In the genomic region with DNA sequence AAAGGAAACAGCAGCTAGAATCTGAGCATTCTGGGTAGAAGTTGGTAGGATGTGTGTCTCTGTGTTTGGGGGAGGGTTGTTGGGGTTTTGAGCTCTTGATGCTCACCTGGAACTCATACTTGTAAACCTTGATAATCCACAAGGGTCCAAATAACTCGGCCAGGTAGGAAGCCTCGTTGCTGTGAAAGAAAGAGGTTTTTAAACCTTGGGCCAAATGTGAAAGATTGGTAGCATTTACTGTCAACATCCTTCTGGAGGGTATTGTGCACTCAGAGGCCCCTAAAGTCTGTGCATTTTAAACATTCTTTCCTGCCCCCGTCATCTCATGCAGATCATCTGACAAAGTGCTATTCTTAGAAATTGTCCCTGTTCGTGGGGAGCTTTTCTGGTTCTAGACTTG, we compare ENCODE assay signal across 8 mouse cellular contexts. TPM values are rescaled to one million over a fixed set of nuclear protein-coding genes. Genes with fewer than 3 reads are reported as not detected.
DNase-seq lines count a peak whose midpoint lies in the region; ATAC-seq lines count a peak whose summit lies in the region.

A gene (plus strand): TSS at position 301 of the 400 bp plus-strand sequence.

- H3K9me3 ChIP-seq in hindbrain, embryonic 16.5 days (ENCODE audit: control insufficient read depth, low read length) = no peaks in the 10 kb centered on the region

- no peak within 1 kb of the TSS for H3K4me2 ChIP-seq in hindbrain, embryonic 16.5 days (ENCODE audit: low read length)

- no peak within 1 kb of the TSS for H3K9ac ChIP-seq in hindbrain, embryonic 16.5 days (ENCODE audit: low read depth, low read length)

- H3K36me3 ChIP-seq in hindbrain, embryonic 16.5 days (ENCODE audit: control insufficient read depth, insufficient read depth, low read length) = peaks cover 12% of the 10 kb centered on the region; the same call in 1 of the 2 replicates

- H3K27ac ChIP-seq in hindbrain, embryonic 16.5 days (ENCODE audit: low read depth, low read length) = no peak within 1 kb of the TSS

- DNase-seq in heart, adult 18-20 months = no peak
- DNase-seq in heart, adult 9 months (ENCODE audit: low spot score in 2 of 2) = no peak
- no peak for DNase-seq in adrenal gland, adult 8-10 months
- no peak for DNase-seq in gastrocnemius, adult 18-20 months (ENCODE audit: low spot score)
- DNase-seq in right cerebral cortex, postnatal 36 days (ENCODE audit: low spot score in 2 of 2) = no peak
- DNase-seq in cerebellum, adult 11 months = no peak

- peaks cover 20% of the 10 kb centered on the region for H3K4me1 ChIP-seq in hindbrain, embryonic 16.5 days (ENCODE audit: control insufficient read depth, insufficient read depth, low read depth, low read length)

- no peaks in the 10 kb centered on the region for H3K27me3 ChIP-seq in hindbrain, embryonic 16.5 days (replicated peaks; ENCODE audit: control insufficient read depth, insufficient read depth, low read length)

- H3K4me3 ChIP-seq in hindbrain, embryonic 16.5 days (ENCODE audit: low read length) = no peak within 1 kb of the TSS

- ATAC-seq in hindbrain, embryonic 16.5 days = no peak
- ATAC-seq in megakaryocyte, adult 5-6 weeks (ENCODE audit: poor library complexity, severe bottlenecking) = no peak

- 86% methylated on average over 4 of the region's 4 CpGs for WGBS in hindbrain, embryonic 16.5 days

RNA-seq across cellular contexts. Expression of the gene that starts here (rescaled TPM):
- 10 to 100 TPM; 17.8 to 23.7 TPM for total RNA-seq in heart, adult 18-20 months (2021)
- 10 to 100 TPM; 14.2 to 53.3 (median 35.7) TPM for total RNA-seq in adrenal gland, adult 8-10 months (2022)
- 10 to 100 TPM; 10.9 to 15.1 TPM for total RNA-seq in gastrocnemius, adult 18-20 months (2021)
- 99.2 and 122 TPM in 2 replicates for polyA plus RNA-seq in hindbrain, embryonic 16.5 days (2015; fragmentation: Nextera tagmentation; extraction: Ambion mirVana)
- 68.9 and 78.0 TPM in 2 replicates for total RNA-seq in megakaryocyte, adult 5-6 weeks (2015)
- total RNA-seq in megakaryocyte, adult 5-6 weeks (2017) = 58.5 and 73.2 TPM in 2 replicates
